Mouse (Mus musculus) neural tube, embryonic 13.5 days (tissue): Measurements from ENCODE around the gene Fam198a. TPM values are rescaled to one million over a fixed set of nuclear protein-coding genes. Genes with fewer than 3 reads are reported as not detected.

Experiments
- ATAC-seq: fragments of 200-750 bp; cut with Nextera tagmentation; 2 replicates; pipeline ENCODE4 v1.8.0; 2017; ENCODE audit warnings: low read depth, mild to moderate bottlenecking, moderate TSS enrichment, moderate library complexity
- H3K27ac ChIP-seq: fragments of 300-500 bp; sonication (generic); replicated peaks from 2 replicates; pipeline ENCODE4 v1.5.1; 2015; ENCODE audit warnings: moderate library complexity, mild to moderate bottlenecking, inconsistent platforms
- H3K27me3 ChIP-seq: fragments of 300-500 bp; sonication (generic); 2 replicates; pipeline ENCODE4 v1.6.1; 2015; ENCODE audit warnings: mild to moderate bottlenecking, inconsistent platforms
- H3K36me3 ChIP-seq: fragments of 300-500 bp; sonication (generic); 2 replicates; pipeline ENCODE4 v1.6.1; 2015; ENCODE audit warnings: mild to moderate bottlenecking, inconsistent platforms
- H3K4me1 ChIP-seq: fragments of 300-500 bp; sonication (generic); replicated peaks from 2 replicates; pipeline ENCODE4 v1.6.1; 2015; ENCODE audit warnings: inconsistent platforms
- H3K4me2 ChIP-seq: fragments of 300-500 bp; sonication (generic); 2 replicates; pipeline ENCODE4 v1.6.1; 2015; ENCODE audit warnings: inconsistent platforms, mild to moderate bottlenecking, moderate library complexity
- H3K4me3 ChIP-seq: fragments of 300-500 bp; sonication (generic); 2 replicates; pipeline ENCODE4 v1.5.1; 2015; ENCODE audit warnings: mild to moderate bottlenecking, inconsistent platforms
- H3K9ac ChIP-seq: fragments of 300-500 bp; sonication (generic); 2 replicates; pipeline ENCODE4 v1.6.1; 2015; ENCODE audit warnings: moderate library complexity, mild to moderate bottlenecking, inconsistent platforms
- H3K9me3 ChIP-seq: fragments of 300-500 bp; sonication (generic); 2 replicates; pipeline ENCODE4 v1.6.1; 2016; ENCODE audit warnings: inconsistent platforms
- WGBS: fragments of 180-500 bp; shearing (Covaris S2); methylation state at CpG from one replicate; pipeline ENCODE4 v1.1.7; 2015; 5-methylcytosine and 5-hydroxymethylcytosine counted together
- polyA plus RNA-seq: library from polyadenylated mRNA; unstranded; fragments of >200 nt; fragmentation: Nextera tagmentation; extraction: Ambion mirVana; gene quantifications from 2 replicates; pipeline ENCODE4 v1.2.1, GENCODE M21; 2015

The Fam198a gene
- polyA plus RNA-seq, 1 experiment from 2014 or later: 2.8 TPM

DNA sequence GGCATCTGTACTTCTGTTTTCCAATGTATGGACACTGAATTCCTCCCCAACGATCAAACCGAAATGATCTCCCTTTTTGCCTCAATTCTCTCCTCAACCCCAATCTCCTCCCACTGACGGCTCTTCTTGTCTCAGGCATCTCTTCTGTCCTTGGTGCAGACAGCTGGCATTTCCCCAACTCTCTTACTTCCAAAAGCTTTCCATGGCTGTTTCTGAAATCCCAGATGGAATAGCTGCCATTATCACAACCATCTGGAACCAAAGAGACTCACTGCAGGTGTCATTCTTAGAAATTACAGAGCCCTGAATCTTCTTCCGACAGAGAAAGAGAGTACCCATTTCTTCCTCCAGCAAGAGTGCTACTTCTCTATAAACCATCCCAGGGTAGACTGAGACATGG lies 15.9 kb upstream of the Fam198a start:
- WGBS: 83% methylated on average over 4 of the region's 4 CpGs
- H3K36me3 ChIP-seq: no peaks in the 10 kb centered on the region
- H3K27me3 ChIP-seq: no peaks in the 10 kb centered on the region
- H3K27ac ChIP-seq: no peak overlapping the region
- ATAC-seq: no peak
- H3K9ac ChIP-seq: no peak overlapping the region
- H3K4me1 ChIP-seq: no peaks in the 10 kb centered on the region
- H3K9me3 ChIP-seq: no peaks in the 10 kb centered on the region
- H3K4me2 ChIP-seq: no peak overlapping the region
- H3K4me3 ChIP-seq: no peak overlapping the region

GRCm38 (mm10) chr9:121936952-121937351 lies 13.8 kb upstream of the Fam198a start:
- Histone ChIP-seq H3K4me1 (no peaks in the 10 kb centered on the region), H3K9ac (no peak overlapping the region), H3K9me3 (no peaks in the 10 kb centered on the region), H3K27ac (peak overlapping the region; percentile 20; the same call in 1 of the 2 replicates), H3K4me3 (peak overlapping the region; percentile 44; the same call in 1 of the 2 replicates), H3K4me2 (peak overlapping the region; percentile 53), H3K36me3 (no peaks in the 10 kb centered on the region), H3K27me3 (no peaks in the 10 kb centered on the region)
- peak; percentile 78; the same call in 1 of the 2 replicates for ATAC-seq
- 75% methylated on average over 1 of the region's 1 CpGs for WGBS

GRCm38 (mm10) chr9:121937451-121937864 lies 13.3 kb upstream of the Fam198a start:
- Histone ChIP-seq H3K4me2 (peak overlapping the region; percentile 53), H3K36me3 (no peaks in the 10 kb centered on the region), H3K4me1 (no peaks in the 10 kb centered on the region), H3K27me3 (no peaks in the 10 kb centered on the region), H3K27ac (peak overlapping the region; percentile 20; the same call in 1 of the 2 replicates), H3K9ac (peak overlapping the region; percentile 70), H3K4me3 (peak overlapping the region; percentile 44), H3K9me3 (no peaks in the 10 kb centered on the region)
- 56% methylated on average over 6 of the region's 6 CpGs for WGBS
- peak; percentile 69; the same call in 1 of the 2 replicates for ATAC-seq

GRCm38 (mm10) chr9:121937944-121938355 lies 12.8 kb upstream of the Fam198a start:
- Histone ChIP-seq H3K27ac (peak overlapping the region; percentile 20; the same call in 1 of the 2 replicates), H3K4me1 (no peaks in the 10 kb centered on the region)

GRCm38 (mm10) chr9:121943005-121943404 lies 7.8 kb upstream of the Fam198a start:
- no peak overlapping the region for H3K4me2 ChIP-seq
- 94% methylated on average over 3 of the region's 3 CpGs for WGBS

More at GRCm38 (mm10) chr9:121937944-121938355, 12.8 kb upstream of the Fam198a start:
- Histone ChIP-seq H3K4me2 (peak overlapping the region; percentile 53), H3K36me3 (no peaks in the 10 kb centered on the region), H3K4me3 (peak overlapping the region; percentile 44), H3K9me3 (no peaks in the 10 kb centered on the region), H3K27me3 (no peaks in the 10 kb centered on the region), H3K9ac (peak overlapping the region; percentile 70)
- WGBS: 57% methylated on average over 21 of the region's 21 CpGs
- peak; percentile 76; the same call in 1 of the 2 replicates for ATAC-seq

GRCm38 (mm10) chr9:121943628-121944027 lies 7.2 kb upstream of the Fam198a start:
- Histone ChIP-seq H3K9ac (no peak overlapping the region), H3K36me3 (no peaks in the 10 kb centered on the region), H3K27me3 (0 out of 2 replicates have a peak, but pooled peaks cover 4% of the 10 kb centered on the region), H3K4me1 (no peaks in the 10 kb centered on the region), H3K4me3 (no peak overlapping the region), H3K27ac (no peak overlapping the region), H3K9me3 (no peaks in the 10 kb centered on the region), H3K4me2 (no peak overlapping the region)
- WGBS: 84% methylated on average over 3 of the region's 3 CpGs
- ATAC-seq: no peak

More at GRCm38 (mm10) chr9:121943005-121943404, 7.8 kb upstream of the Fam198a start:
- H3K4me3 ChIP-seq: no peak overlapping the region
- H3K9me3 ChIP-seq: no peaks in the 10 kb centered on the region
- no peak overlapping the region for H3K9ac ChIP-seq
- no peak overlapping the region for H3K27ac ChIP-seq
- H3K36me3 ChIP-seq: no peaks in the 10 kb centered on the region
- 0 out of 2 replicates have a peak, but pooled peaks cover 4% of the 10 kb centered on the region for H3K27me3 ChIP-seq
- H3K4me1 ChIP-seq: no peaks in the 10 kb centered on the region
- no peak for ATAC-seq

GRCm38 (mm10) chr9:121947784-121948183 lies 3.0 kb upstream of the Fam198a start:
- Histone ChIP-seq H3K4me3 (no peak overlapping the region), H3K27ac (no peak overlapping the region), H3K27me3 (0 out of 2 replicates have a peak, but pooled peaks cover 4% of the 10 kb centered on the region), H3K4me2 (no peak overlapping the region), H3K9ac (no peak overlapping the region), H3K36me3 (no peaks in the 10 kb centered on the region), H3K4me1 (peaks cover 17% of the 10 kb centered on the region), H3K9me3 (no peaks in the 10 kb centered on the region)
- no peak for ATAC-seq
- WGBS: 8% methylated on average over 4 of the region's 4 CpGs

DNA sequence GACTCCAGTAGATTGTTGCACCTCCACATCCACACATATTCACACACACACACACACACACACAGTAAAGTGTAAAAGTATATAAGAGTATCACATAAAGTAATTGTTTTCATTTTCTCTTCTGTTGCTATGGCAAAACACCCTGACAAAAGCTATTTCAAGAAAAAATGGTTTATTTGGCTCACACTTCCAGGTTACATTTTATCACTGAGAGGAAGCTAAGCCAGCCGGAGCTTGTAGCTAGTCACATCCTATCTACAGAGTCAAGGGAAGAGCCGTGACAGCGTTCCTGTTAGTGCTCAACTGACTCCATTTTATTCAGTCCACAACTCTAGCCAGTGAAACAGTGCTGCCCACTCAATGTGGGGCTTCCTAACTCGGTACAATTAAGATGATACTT lies 2.4 kb upstream of the Fam198a start:
- WGBS: 85% methylated on average over 4 of the region's 4 CpGs
- no peaks in the 10 kb centered on the region for H3K9me3 ChIP-seq
- no peak overlapping the region for H3K4me3 ChIP-seq
- no peak overlapping the region for H3K27ac ChIP-seq
- no peak overlapping the region for H3K4me2 ChIP-seq
- ATAC-seq: no peak
- H3K4me1 ChIP-seq: peaks cover 17% of the 10 kb centered on the region
- H3K36me3 ChIP-seq: no peaks in the 10 kb centered on the region
- H3K9ac ChIP-seq: no peak overlapping the region
- 0 out of 2 replicates have a peak, but pooled peaks cover 4% of the 10 kb centered on the region for H3K27me3 ChIP-seq

DNA sequence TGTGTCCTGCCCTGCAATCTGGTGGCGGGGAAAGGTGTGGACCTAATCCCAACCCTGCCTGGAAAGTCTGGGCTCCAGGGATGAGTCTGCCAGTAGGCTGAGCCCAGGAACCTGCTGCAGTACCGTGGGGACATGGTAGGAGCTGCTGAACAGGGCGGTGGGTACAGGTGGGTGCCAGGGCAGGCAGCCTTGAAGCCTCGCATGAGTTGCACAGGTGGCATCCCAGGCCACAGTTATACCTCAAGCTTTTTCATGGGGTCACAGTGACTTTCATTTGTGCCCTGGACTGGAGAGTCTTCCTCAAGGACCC lies 281 bp downstream of the Fam198a start:
- H3K4me3 ChIP-seq: peak overlapping the region; percentile 31
- no peaks in the 10 kb centered on the region for H3K9me3 ChIP-seq
- peak overlapping the region; percentile 60 for H3K9ac ChIP-seq
- H3K36me3 ChIP-seq: no peaks in the 10 kb centered on the region
- peak overlapping the region; percentile 51 for H3K4me2 ChIP-seq
- ATAC-seq: peak; percentile 52; the same call in 1 of the 2 replicates
- peak overlapping the region; percentile 74 for H3K27ac ChIP-seq
- H3K27me3 ChIP-seq: 0 out of 2 replicates have a peak, but pooled peaks cover 4% of the 10 kb centered on the region
- H3K4me1 ChIP-seq: peaks cover 17% of the 10 kb centered on the region
- WGBS: 37% methylated on average over 4 of the region's 4 CpGs

DNA sequence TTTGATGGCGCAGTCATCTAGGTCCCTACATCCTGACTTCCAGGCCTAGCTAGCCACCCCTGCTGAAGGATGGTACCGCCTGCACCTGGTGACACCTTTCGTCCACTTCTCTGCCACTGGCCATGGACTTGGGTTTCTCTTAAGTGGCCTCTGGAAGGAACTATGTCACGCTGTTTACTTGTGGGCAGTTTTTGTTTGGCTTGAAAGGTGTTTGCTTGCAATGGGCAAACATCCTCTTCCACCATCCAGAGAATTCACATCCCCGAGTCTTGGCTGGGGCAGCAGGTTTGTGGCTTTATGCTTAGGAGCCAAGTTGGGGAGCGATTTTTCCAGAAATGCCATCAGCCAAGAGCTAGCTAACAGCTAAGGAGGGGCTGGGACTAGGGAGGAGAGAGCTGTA lies 1.8 kb downstream of the Fam198a start:
- H3K4me2 ChIP-seq: no peak overlapping the region
- 0 out of 2 replicates have a peak, but pooled peaks cover under 1% of the 10 kb centered on the region for H3K27me3 ChIP-seq
- H3K27ac ChIP-seq: no peak overlapping the region
- no peak for ATAC-seq
- H3K36me3 ChIP-seq: no peaks in the 10 kb centered on the region
- H3K9ac ChIP-seq: 0 out of 2 replicates have a peak overlapping the region, but pooled peaks have one; percentile 17
- peaks cover 17% of the 10 kb centered on the region for H3K4me1 ChIP-seq
- no peaks in the 10 kb centered on the region for H3K9me3 ChIP-seq
- H3K4me3 ChIP-seq: no peak overlapping the region
- WGBS: 94% methylated on average over 6 of the region's 6 CpGs

- H3K27ac ChIP-seq: no peak overlapping the region
- H3K27me3 ChIP-seq: no peaks in the 10 kb centered on the region
- no peaks in the 10 kb centered on the region for H3K9me3 ChIP-seq
- no peak overlapping the region for H3K9ac ChIP-seq
- peaks cover 6% of the 10 kb centered on the region; the same call in 1 of the 2 replicates for H3K4me1 ChIP-seq
- WGBS: 62% methylated on average over 7 of the region's 7 CpGs
- no peaks in the 10 kb centered on the region for H3K36me3 ChIP-seq
- no peak overlapping the region for H3K4me2 ChIP-seq
- ATAC-seq: no peak
- H3K4me3 ChIP-seq: no peak overlapping the region
Measured at GRCm38 (mm10) chr9:121959966-121960635, 9.3 kb downstream of the Fam198a start.

DNA sequence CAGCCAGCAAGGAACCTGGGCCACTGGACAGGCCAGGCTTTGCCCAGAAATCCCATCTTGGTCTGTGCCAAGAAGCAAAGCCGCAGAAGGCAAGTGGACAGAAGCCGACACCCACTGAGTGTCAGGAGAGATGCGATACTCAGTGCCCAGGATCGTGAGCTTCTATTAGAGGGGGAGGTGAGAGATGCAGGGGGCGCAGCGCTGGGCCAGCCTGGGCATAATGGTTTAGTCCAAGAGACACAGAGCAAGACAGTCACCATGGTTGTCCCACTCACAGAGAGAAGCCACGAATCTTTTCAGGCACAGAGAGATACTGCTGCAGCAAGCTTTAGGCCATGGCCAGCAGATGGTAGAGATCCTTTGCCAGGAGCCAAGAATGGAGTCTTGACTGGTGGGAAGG lies 14.2 kb downstream of the Fam198a start:
- Histone ChIP-seq H3K9ac (no peak overlapping the region), H3K36me3 (no peaks in the 10 kb centered on the region), H3K4me3 (no peak overlapping the region), H3K9me3 (no peaks in the 10 kb centered on the region), H3K27me3 (no peaks in the 10 kb centered on the region), H3K4me1 (no peaks in the 10 kb centered on the region), H3K27ac (no peak overlapping the region), H3K4me2 (no peak overlapping the region)
- WGBS: 91% methylated on average over 7 of the region's 7 CpGs
- ATAC-seq: no peak
